Mouse (Mus musculus): Measurements from ENCODE around the gene Mid1. TPM values are rescaled to one million over a fixed set of nuclear protein-coding genes. Genes with fewer than 3 reads are reported as not detected.

Mid1 gene
- polyA plus RNA-seq, 1 experiment from 2014 or later, result 9.0 TPM

- Histone ChIP-seq H3K27me3 (ENCODE audit: control insufficient read depth, insufficient read depth, low read length) (no peaks in the 10 kb centered on the region), H3K4me2 (ENCODE audit: low read depth, low read length) (no peak overlapping the region), H3K36me3 (ENCODE audit: control insufficient read depth, insufficient read depth, low read length) (no peaks in the 10 kb centered on the region), H3K4me1 (ENCODE audit: control insufficient read depth, insufficient read depth, low read length) (no peaks in the 10 kb centered on the region), H3K9ac (replicated peaks; ENCODE audit: low read depth, low read length) (no peak overlapping the region), H3K27ac (ENCODE audit: low read depth, low read length) (no peak overlapping the region), H3K4me3 (ENCODE audit: low read depth, low read length) (no peak overlapping the region), H3K9me3 (ENCODE audit: control insufficient read depth, low read length) (no peaks in the 10 kb centered on the region)
- 51% methylated on average over 4 of the region's 4 CpGs for WGBS
- no peak for ATAC-seq (ENCODE audit: low read depth)
Measured at GRCm38 (mm10) chrX:169890541-169890940, 205.5 kb downstream of the Mid1 start.

- Histone ChIP-seq H3K36me3 (ENCODE audit: control insufficient read depth, insufficient read depth, low read length) (no peaks in the 10 kb centered on the region), H3K27ac (ENCODE audit: low read depth, low read length) (no peak overlapping the region), H3K9me3 (ENCODE audit: control insufficient read depth, low read length) (no peaks in the 10 kb centered on the region), H3K4me1 (ENCODE audit: control insufficient read depth, insufficient read depth, low read length) (no peaks in the 10 kb centered on the region), H3K4me3 (ENCODE audit: low read depth, low read length) (no peak overlapping the region), H3K4me2 (ENCODE audit: low read depth, low read length) (no peak overlapping the region), H3K27me3 (ENCODE audit: control insufficient read depth, insufficient read depth, low read length) (no peaks in the 10 kb centered on the region), H3K9ac (replicated peaks; ENCODE audit: low read depth, low read length) (no peak overlapping the region)
- no peak for ATAC-seq (ENCODE audit: low read depth)
Measured at GRCm38 (mm10) chrX:169892100-169892499, 207.1 kb downstream of the Mid1 start.

- H3K27me3 ChIP-seq (ENCODE audit: control insufficient read depth, insufficient read depth, low read length), result no peaks in the 10 kb centered on the region
- H3K9me3 ChIP-seq (ENCODE audit: control insufficient read depth, low read length), result no peaks in the 10 kb centered on the region
- H3K9ac ChIP-seq (replicated peaks; ENCODE audit: low read depth, low read length), result no peak overlapping the region
- H3K4me1 ChIP-seq (ENCODE audit: control insufficient read depth, insufficient read depth, low read length), result no peaks in the 10 kb centered on the region
- H3K4me2 ChIP-seq (ENCODE audit: low read depth, low read length), result no peak overlapping the region
- no peak for ATAC-seq (ENCODE audit: low read depth)
- no peak overlapping the region for H3K27ac ChIP-seq (ENCODE audit: low read depth, low read length)
- no peaks in the 10 kb centered on the region for H3K36me3 ChIP-seq (ENCODE audit: control insufficient read depth, insufficient read depth, low read length)
- 88% methylated on average over 2 of the region's 2 CpGs for WGBS
- H3K4me3 ChIP-seq (ENCODE audit: low read depth, low read length), result no peak overlapping the region
Measured at GRCm38 (mm10) chrX:169892631-169893030, 207.6 kb downstream of the Mid1 start.

GRCm38 (mm10) chrX:169899227-169899950 is 214.4 kb downstream of the Mid1 start:
- 12% methylated on average over 3 of the region's 3 CpGs for WGBS
- peaks cover 3% of the 10 kb centered on the region for H3K27me3 ChIP-seq (ENCODE audit: control insufficient read depth, insufficient read depth, low read length)
- no peak overlapping the region for H3K27ac ChIP-seq (ENCODE audit: low read depth, low read length)
- no peak overlapping the region for H3K9ac ChIP-seq (replicated peaks; ENCODE audit: low read depth, low read length)
- no peaks in the 10 kb centered on the region for H3K36me3 ChIP-seq (ENCODE audit: control insufficient read depth, insufficient read depth, low read length)
- no peak for ATAC-seq (ENCODE audit: low read depth)
- no peaks in the 10 kb centered on the region for H3K9me3 ChIP-seq (ENCODE audit: control insufficient read depth, low read length)
- no peaks in the 10 kb centered on the region for H3K4me1 ChIP-seq (ENCODE audit: control insufficient read depth, insufficient read depth, low read length)
- no peak overlapping the region for H3K4me3 ChIP-seq (ENCODE audit: low read depth, low read length)
- H3K4me2 ChIP-seq (ENCODE audit: low read depth, low read length), result no peak overlapping the region

- H3K4me1 ChIP-seq (ENCODE audit: control insufficient read depth, insufficient read depth, low read length), result no peaks in the 10 kb centered on the region
- no peak overlapping the region for H3K27ac ChIP-seq (ENCODE audit: low read depth, low read length)
- H3K9me3 ChIP-seq (ENCODE audit: control insufficient read depth, low read length), result no peaks in the 10 kb centered on the region
- no peak overlapping the region for H3K4me3 ChIP-seq (ENCODE audit: low read depth, low read length)
- no peaks in the 10 kb centered on the region for H3K36me3 ChIP-seq (ENCODE audit: control insufficient read depth, insufficient read depth, low read length)
- H3K4me2 ChIP-seq (ENCODE audit: low read depth, low read length), result no peak overlapping the region
- H3K9ac ChIP-seq (replicated peaks; ENCODE audit: low read depth, low read length), result no peak overlapping the region
- peaks cover 6% of the 10 kb centered on the region for H3K27me3 ChIP-seq (ENCODE audit: control insufficient read depth, insufficient read depth, low read length)
- ATAC-seq (ENCODE audit: low read depth), result no peak
Measured at GRCm38 (mm10) chrX:169902860-169903259, 217.9 kb downstream of the Mid1 start.

- Histone ChIP-seq H3K4me3 (ENCODE audit: low read depth, low read length) (no peak overlapping the region), H3K9ac (replicated peaks; ENCODE audit: low read depth, low read length) (no peak overlapping the region), H3K36me3 (ENCODE audit: control insufficient read depth, insufficient read depth, low read length) (no peaks in the 10 kb centered on the region), H3K27ac (ENCODE audit: low read depth, low read length) (no peak overlapping the region), H3K4me1 (ENCODE audit: control insufficient read depth, insufficient read depth, low read length) (no peaks in the 10 kb centered on the region), H3K4me2 (ENCODE audit: low read depth, low read length) (no peak overlapping the region), H3K27me3 (ENCODE audit: control insufficient read depth, insufficient read depth, low read length) (peaks cover 6% of the 10 kb centered on the region), H3K9me3 (ENCODE audit: control insufficient read depth, low read length) (no peaks in the 10 kb centered on the region)
- 67% methylated on average over 2 of the region's 2 CpGs for WGBS
- ATAC-seq (ENCODE audit: low read depth), result no peak
Measured at GRCm38 (mm10) chrX:169903656-169904055, 218.7 kb downstream of the Mid1 start.

- H3K9me3 ChIP-seq (ENCODE audit: control insufficient read depth, low read length), result no peaks in the 10 kb centered on the region
- 9% methylated on average over 5 of the region's 5 CpGs for WGBS
- H3K4me1 ChIP-seq (ENCODE audit: control insufficient read depth, insufficient read depth, low read length), result no peaks in the 10 kb centered on the region
- H3K27me3 ChIP-seq (ENCODE audit: control insufficient read depth, insufficient read depth, low read length), result peaks cover 6% of the 10 kb centered on the region
- H3K36me3 ChIP-seq (ENCODE audit: control insufficient read depth, insufficient read depth, low read length), result no peaks in the 10 kb centered on the region
- no peak overlapping the region for H3K4me3 ChIP-seq (ENCODE audit: low read depth, low read length)
- H3K4me2 ChIP-seq (ENCODE audit: low read depth, low read length), result no peak overlapping the region
- H3K9ac ChIP-seq (replicated peaks; ENCODE audit: low read depth, low read length), result no peak overlapping the region
- no peak for ATAC-seq (ENCODE audit: low read depth)
- H3K27ac ChIP-seq (ENCODE audit: low read depth, low read length), result no peak overlapping the region
Measured at GRCm38 (mm10) chrX:169906054-169906508, 221.1 kb downstream of the Mid1 start.

GRCm38 (mm10) chrX:169909898-169910297 is 224.9 kb downstream of the Mid1 start:
- Histone ChIP-seq H3K27ac (ENCODE audit: low read depth, low read length) (no peak overlapping the region), H3K9ac (replicated peaks; ENCODE audit: low read depth, low read length) (no peak overlapping the region), H3K27me3 (ENCODE audit: control insufficient read depth, insufficient read depth, low read length) (0 out of 2 replicates have a peak, but pooled peaks cover 3% of the 10 kb centered on the region), H3K9me3 (ENCODE audit: control insufficient read depth, low read length) (no peaks in the 10 kb centered on the region), H3K4me1 (ENCODE audit: control insufficient read depth, insufficient read depth, low read length) (no peaks in the 10 kb centered on the region), H3K36me3 (ENCODE audit: control insufficient read depth, insufficient read depth, low read length) (no peaks in the 10 kb centered on the region), H3K4me3 (ENCODE audit: low read depth, low read length) (no peak overlapping the region), H3K4me2 (ENCODE audit: low read depth, low read length) (no peak overlapping the region)
- ATAC-seq (ENCODE audit: low read depth), result no peak
- 81% methylated on average over 2 of the region's 2 CpGs for WGBS

GRCm38 (mm10) chrX:169915738-169916137 is 230.7 kb downstream of the Mid1 start:
- Histone ChIP-seq H3K4me3 (ENCODE audit: low read depth, low read length) (no peak overlapping the region), H3K4me1 (ENCODE audit: control insufficient read depth, insufficient read depth, low read length) (no peaks in the 10 kb centered on the region), H3K9me3 (ENCODE audit: control insufficient read depth, low read length) (no peaks in the 10 kb centered on the region), H3K27ac (ENCODE audit: low read depth, low read length) (no peak overlapping the region), H3K27me3 (ENCODE audit: control insufficient read depth, insufficient read depth, low read length) (peaks cover 2% of the 10 kb centered on the region; the same call in 1 of the 2 replicates), H3K36me3 (ENCODE audit: control insufficient read depth, insufficient read depth, low read length) (no peaks in the 10 kb centered on the region), H3K9ac (replicated peaks; ENCODE audit: low read depth, low read length) (no peak overlapping the region), H3K4me2 (ENCODE audit: low read depth, low read length) (no peak overlapping the region)
- WGBS, result 84% methylated on average over 6 of the region's 6 CpGs
- ATAC-seq (ENCODE audit: low read depth), result no peak
